Mouse (Mus musculus): ENCODE measurements around the gene Hvcn1. TPM values are rescaled to one million over a fixed set of nuclear protein-coding genes. Genes with fewer than 3 reads are reported as not detected.

Gene Hvcn1
- total and polyA plus RNA-seq, 3 experiments = 0.27 to 1.6 (median 0.27) TPM

- ATAC-seq (ENCODE audit: extremely low read depth, insufficient number of reproducible peaks, low FRiP score, poor library complexity, severe bottlenecking) = no peak
- TF ChIP-seq CTCF (IDR thresholded peaks at IDR 0.05; ENCODE audit: low read depth, low read length) (no peak), POLR2AphosphoS5 (IDR thresholded peaks at IDR 0.05; ENCODE audit: insufficient replicate concordance, low read depth, low read length) (no peak), TAL1 (conservative IDR thresholded peaks at IDR 0.05; ENCODE audit: low read depth, low read length) (no peak), GATA2 (IDR thresholded peaks at IDR 0.05; ENCODE audit: borderline replicate concordance, low read depth, low read length) (no peak)
- H3K36me3 ChIP-seq (replicated peaks) = peaks cover 73% of the 10 kb centered on the region
- H3K4me1 ChIP-seq (ENCODE audit: insufficient read depth, low read depth, low read length) = no peaks in the 10 kb centered on the region
- DNase-seq (ENCODE audit: low spot score) = no peak
- H3K4me3 ChIP-seq (ENCODE audit: low read depth, low read length) = no peak overlapping the region
- H3K27me3 ChIP-seq (ENCODE audit: insufficient read depth, low read length) = peaks cover 5% of the 10 kb centered on the region; the same call in 1 of the 2 replicates
- H3K9me3 ChIP-seq (replicated peaks) = no peaks in the 10 kb centered on the region
Measured at GRCm38 (mm10) chr5:122243781-122244523, 37.3 kb downstream of the Hvcn1 start.

- Histone ChIP-seq H3K4me1 (ENCODE audit: insufficient read depth, low read depth, low read length) (no peaks in the 10 kb centered on the region), H3K9me3 (replicated peaks) (no peaks in the 10 kb centered on the region), H3K36me3 (replicated peaks) (peaks cover 82% of the 10 kb centered on the region), H3K4me3 (ENCODE audit: low read depth, low read length) (no peak overlapping the region), H3K27me3 (ENCODE audit: insufficient read depth, low read length) (peaks cover 2% of the 10 kb centered on the region; the same call in 1 of the 2 replicates)
- DNase-seq (ENCODE audit: low spot score) (no peak), ATAC-seq (ENCODE audit: extremely low read depth, insufficient number of reproducible peaks, low FRiP score, poor library complexity, severe bottlenecking) (no peak)
- TF ChIP-seq POLR2AphosphoS5 (IDR thresholded peaks at IDR 0.05; ENCODE audit: insufficient replicate concordance, low read depth, low read length) (no peak), CTCF (IDR thresholded peaks at IDR 0.05; ENCODE audit: low read depth, low read length) (no peak), GATA2 (IDR thresholded peaks at IDR 0.05; ENCODE audit: borderline replicate concordance, low read depth, low read length) (no peak), TAL1 (conservative IDR thresholded peaks at IDR 0.05; ENCODE audit: low read depth, low read length) (no peak), GATA1 (IDR thresholded peaks at IDR 0.05; ENCODE audit: borderline replicate concordance, low read length) (no peak)
Measured at GRCm38 (mm10) chr5:122245186-122245585, 38.6 kb downstream of the Hvcn1 start.

GRCm38 (mm10) chr5:122246547-122247167 is 40.1 kb downstream of the Hvcn1 start:
- ATAC-seq (ENCODE audit: extremely low read depth, insufficient number of reproducible peaks, low FRiP score, poor library complexity, severe bottlenecking) = no peak
- H3K4me3 ChIP-seq (ENCODE audit: low read depth, low read length) = no peak overlapping the region
- H3K36me3 ChIP-seq (replicated peaks) = peaks cover 87% of the 10 kb centered on the region
- TF ChIP-seq TAL1 (conservative IDR thresholded peaks at IDR 0.05; ENCODE audit: low read depth, low read length) (no peak), GATA2 (IDR thresholded peaks at IDR 0.05; ENCODE audit: borderline replicate concordance, low read depth, low read length) (no peak), POLR2AphosphoS5 (IDR thresholded peaks at IDR 0.05; ENCODE audit: insufficient replicate concordance, low read depth, low read length) (no peak), GATA1 (IDR thresholded peaks at IDR 0.05; ENCODE audit: borderline replicate concordance, low read length) (no peak), CTCF (IDR thresholded peaks at IDR 0.05; ENCODE audit: low read depth, low read length) (no peak)
- H3K27me3 ChIP-seq (ENCODE audit: insufficient read depth, low read length) = no peaks in the 10 kb centered on the region
- no peaks in the 10 kb centered on the region; the same call in 1 of the 2 replicates for H3K4me1 ChIP-seq (ENCODE audit: insufficient read depth, low read depth, low read length)
- H3K9me3 ChIP-seq (replicated peaks) = no peaks in the 10 kb centered on the region
- no peak for DNase-seq (ENCODE audit: low spot score)

- no peaks in the 10 kb centered on the region; the same call in 1 of the 2 replicates for H3K4me1 ChIP-seq (ENCODE audit: insufficient read depth, low read depth, low read length)
- no peak overlapping the region for H3K4me3 ChIP-seq (ENCODE audit: low read depth, low read length)
- no peaks in the 10 kb centered on the region for H3K9me3 ChIP-seq (replicated peaks)
- H3K27me3 ChIP-seq (ENCODE audit: insufficient read depth, low read length) = no peaks in the 10 kb centered on the region
- DNase-seq (ENCODE audit: low spot score) = no peak
- ATAC-seq (ENCODE audit: extremely low read depth, insufficient number of reproducible peaks, low FRiP score, poor library complexity, severe bottlenecking) = no peak
- H3K36me3 ChIP-seq (replicated peaks) = peaks cover 86% of the 10 kb centered on the region
- TF ChIP-seq CTCF (IDR thresholded peaks at IDR 0.05; ENCODE audit: low read depth, low read length) (no peak), POLR2AphosphoS5 (IDR thresholded peaks at IDR 0.05; ENCODE audit: insufficient replicate concordance, low read depth, low read length) (no peak), TAL1 (conservative IDR thresholded peaks at IDR 0.05; ENCODE audit: low read depth, low read length) (no peak), GATA2 (IDR thresholded peaks at IDR 0.05; ENCODE audit: borderline replicate concordance, low read depth, low read length) (no peak), GATA1 (IDR thresholded peaks at IDR 0.05; ENCODE audit: borderline replicate concordance, low read length) (no peak)
Measured at GRCm38 (mm10) chr5:122247529-122247928, 40.9 kb downstream of the Hvcn1 start.

- H3K9me3 ChIP-seq (replicated peaks) = no peaks in the 10 kb centered on the region
- DNase-seq (ENCODE audit: low spot score) = no peak
- H3K4me1 ChIP-seq (ENCODE audit: insufficient read depth, low read depth, low read length) = no peaks in the 10 kb centered on the region; the same call in 1 of the 2 replicates
- H3K4me3 ChIP-seq (ENCODE audit: low read depth, low read length) = no peak overlapping the region
- no peak for ATAC-seq (ENCODE audit: extremely low read depth, insufficient number of reproducible peaks, low FRiP score, poor library complexity, severe bottlenecking)
- TF ChIP-seq POLR2AphosphoS5 (IDR thresholded peaks at IDR 0.05; ENCODE audit: insufficient replicate concordance, low read depth, low read length) (no peak), GATA1 (IDR thresholded peaks at IDR 0.05; ENCODE audit: borderline replicate concordance, low read length) (no peak), GATA2 (IDR thresholded peaks at IDR 0.05; ENCODE audit: borderline replicate concordance, low read depth, low read length) (no peak), TAL1 (conservative IDR thresholded peaks at IDR 0.05; ENCODE audit: low read depth, low read length) (no peak), CTCF (IDR thresholded peaks at IDR 0.05; ENCODE audit: low read depth, low read length) (no peak)
- peaks cover 87% of the 10 kb centered on the region for H3K36me3 ChIP-seq (replicated peaks)
- no peaks in the 10 kb centered on the region for H3K27me3 ChIP-seq (ENCODE audit: insufficient read depth, low read length)
Measured at GRCm38 (mm10) chr5:122247934-122248333, 41.3 kb downstream of the Hvcn1 start.

GRCm38 (mm10) chr5:122249281-122249680 is 42.7 kb downstream of the Hvcn1 start:
- no peaks in the 10 kb centered on the region; the same call in 1 of the 2 replicates for H3K4me1 ChIP-seq (ENCODE audit: insufficient read depth, low read depth, low read length)
- no peaks in the 10 kb centered on the region for H3K9me3 ChIP-seq (replicated peaks)
- H3K36me3 ChIP-seq (replicated peaks) = peaks cover 86% of the 10 kb centered on the region
- no peaks in the 10 kb centered on the region for H3K27me3 ChIP-seq (ENCODE audit: insufficient read depth, low read length)
- no peak overlapping the region for H3K4me3 ChIP-seq (ENCODE audit: low read depth, low read length)
- DNase-seq (ENCODE audit: low spot score) = no peak
- no peak for ATAC-seq (ENCODE audit: extremely low read depth, insufficient number of reproducible peaks, low FRiP score, poor library complexity, severe bottlenecking)
- TF ChIP-seq GATA1 (IDR thresholded peaks at IDR 0.05; ENCODE audit: borderline replicate concordance, low read length) = no peak
- TF ChIP-seq POLR2AphosphoS5 (IDR thresholded peaks at IDR 0.05; ENCODE audit: insufficient replicate concordance, low read depth, low read length) = no peak
- no peak for TF ChIP-seq GATA2 (IDR thresholded peaks at IDR 0.05; ENCODE audit: borderline replicate concordance, low read depth, low read length)
- no peak for TF ChIP-seq CTCF (IDR thresholded peaks at IDR 0.05; ENCODE audit: low read depth, low read length)
- TF ChIP-seq TAL1 (conservative IDR thresholded peaks at IDR 0.05; ENCODE audit: low read depth, low read length) = no peak
